Mouse (Mus musculus): ENCODE measurements around the gene Rarres2.

DNA sequence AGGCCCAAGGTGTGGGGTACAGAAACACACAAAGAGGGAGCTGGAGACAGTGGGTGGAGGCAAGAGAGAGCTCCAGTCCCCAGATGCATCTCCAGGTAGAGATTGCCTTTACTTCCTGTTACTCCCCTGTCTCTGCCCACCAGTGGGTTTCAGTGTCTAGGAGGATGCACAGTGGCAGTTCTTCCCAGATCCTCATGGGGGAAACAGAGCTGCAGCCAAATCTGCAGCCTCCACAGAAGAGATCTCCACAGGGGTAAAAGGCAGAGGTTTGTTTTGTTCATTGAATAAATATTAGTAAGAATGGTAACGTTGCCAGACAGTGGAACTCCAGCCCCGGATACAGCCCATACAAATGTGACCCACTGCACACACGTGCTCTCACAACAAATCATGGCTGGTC lies 38.1 kb upstream of the Rarres2 start:
- no peak for TF ChIP-seq CTCF (IDR thresholded peaks at IDR 0.05; ENCODE audit: low read depth)
- no peak for TF ChIP-seq EP300 (IDR thresholded peaks at IDR 0.05; ENCODE audit: low read depth)
